Mouse (Mus musculus): Measurements from ENCODE around the gene Lmntd1. TPM values are rescaled to one million over a fixed set of nuclear protein-coding genes. Genes with fewer than 3 reads are reported as not detected.
A peak's percentile ranks its signal among the peaks of the same experiment; 100 is the strongest.

Gene Lmntd1
- polyA plus RNA-seq, 1 experiment = 0.38 TPM

GRCm38 (mm10) chr6:145431747-145432146 is 182.4 kb downstream of the Lmntd1 start:
- 75% methylated on average over 14 of the region's 14 CpGs for WGBS
- DNase-seq = no peak
- TF ChIP-seq CTCF (IDR thresholded peaks at IDR 0.05; ENCODE audit: borderline replicate concordance, control insufficient read depth, extremely low read depth, insufficient read depth, low read length, poor library complexity) (no peak), POLR2A (IDR thresholded peaks at IDR 0.05; ENCODE audit: control insufficient read depth, extremely low read depth, insufficient read depth, low read length, poor library complexity) (no peak)
- Histone ChIP-seq H3K4me1 (replicated peaks; ENCODE audit: control insufficient read depth, insufficient read depth, low read length) (no peaks in the 10 kb centered on the region), H3K36me3 (ENCODE audit: control insufficient read depth, insufficient read depth, low read length) (no peaks in the 10 kb centered on the region), H3K27ac (ENCODE audit: control insufficient read depth, insufficient read depth, low read length) (no peak overlapping the region), H3K4me3 (ENCODE audit: control insufficient read depth, insufficient read depth, low read length) (no peak overlapping the region), H3K27me3 (ENCODE audit: control insufficient read depth, insufficient read depth, low read length) (no peaks in the 10 kb centered on the region)

GRCm38 (mm10) chr6:145427411-145427810 is 186.7 kb downstream of the Lmntd1 start:
- H3K27ac ChIP-seq (ENCODE audit: control insufficient read depth, insufficient read depth, low read length) = no peak overlapping the region
- H3K4me1 ChIP-seq (replicated peaks; ENCODE audit: control insufficient read depth, insufficient read depth, low read length) = no peaks in the 10 kb centered on the region
- TF ChIP-seq CTCF (IDR thresholded peaks at IDR 0.05; ENCODE audit: borderline replicate concordance, control insufficient read depth, extremely low read depth, insufficient read depth, low read length, poor library complexity) = no peak
- no peak for TF ChIP-seq POLR2A (IDR thresholded peaks at IDR 0.05; ENCODE audit: control insufficient read depth, extremely low read depth, insufficient read depth, low read length, poor library complexity)
- H3K4me3 ChIP-seq (ENCODE audit: control insufficient read depth, insufficient read depth, low read length) = no peak overlapping the region
- no peaks in the 10 kb centered on the region for H3K27me3 ChIP-seq (ENCODE audit: control insufficient read depth, insufficient read depth, low read length)
- no peak for DNase-seq
- WGBS = 95% methylated on average over 15 of the region's 15 CpGs
- no peaks in the 10 kb centered on the region for H3K36me3 ChIP-seq (ENCODE audit: control insufficient read depth, insufficient read depth, low read length)

- TF ChIP-seq CTCF (IDR thresholded peaks at IDR 0.05; ENCODE audit: borderline replicate concordance, control insufficient read depth, extremely low read depth, insufficient read depth, low read length, poor library complexity) (no peak), POLR2A (IDR thresholded peaks at IDR 0.05; ENCODE audit: control insufficient read depth, extremely low read depth, insufficient read depth, low read length, poor library complexity) (no peak)
- no peak for DNase-seq
- no peaks in the 10 kb centered on the region for H3K27me3 ChIP-seq (ENCODE audit: control insufficient read depth, insufficient read depth, low read length)
- H3K27ac ChIP-seq (ENCODE audit: control insufficient read depth, insufficient read depth, low read length) = no peak overlapping the region
- WGBS = 94% methylated on average over 10 of the region's 10 CpGs
- H3K36me3 ChIP-seq (ENCODE audit: control insufficient read depth, insufficient read depth, low read length) = no peaks in the 10 kb centered on the region
- H3K4me3 ChIP-seq (ENCODE audit: control insufficient read depth, insufficient read depth, low read length) = no peak overlapping the region
- H3K4me1 ChIP-seq (replicated peaks; ENCODE audit: control insufficient read depth, insufficient read depth, low read length) = no peaks in the 10 kb centered on the region
Observed at GRCm38 (mm10) chr6:145426501-145426900, 187.6 kb downstream of the Lmntd1 start.

GRCm38 (mm10) chr6:145424156-145424555 is 190.0 kb downstream of the Lmntd1 start:
- H3K27ac ChIP-seq (ENCODE audit: control insufficient read depth, insufficient read depth, low read length) = no peak overlapping the region
- 43% methylated on average over 1 of the region's 1 CpGs for WGBS
- H3K4me3 ChIP-seq (ENCODE audit: control insufficient read depth, insufficient read depth, low read length) = no peak overlapping the region
- TF ChIP-seq CTCF (IDR thresholded peaks at IDR 0.05; ENCODE audit: borderline replicate concordance, control insufficient read depth, extremely low read depth, insufficient read depth, low read length, poor library complexity) (no peak), POLR2A (IDR thresholded peaks at IDR 0.05; ENCODE audit: control insufficient read depth, extremely low read depth, insufficient read depth, low read length, poor library complexity) (no peak)
- H3K27me3 ChIP-seq (ENCODE audit: control insufficient read depth, insufficient read depth, low read length) = no peaks in the 10 kb centered on the region
- H3K4me1 ChIP-seq (replicated peaks; ENCODE audit: control insufficient read depth, insufficient read depth, low read length) = no peaks in the 10 kb centered on the region
- DNase-seq = no peak
- no peaks in the 10 kb centered on the region for H3K36me3 ChIP-seq (ENCODE audit: control insufficient read depth, insufficient read depth, low read length)

GRCm38 (mm10) chr6:145423484-145423883 is 190.6 kb downstream of the Lmntd1 start:
- Histone ChIP-seq H3K36me3 (ENCODE audit: control insufficient read depth, insufficient read depth, low read length) (no peaks in the 10 kb centered on the region), H3K27me3 (ENCODE audit: control insufficient read depth, insufficient read depth, low read length) (no peaks in the 10 kb centered on the region), H3K4me1 (replicated peaks; ENCODE audit: control insufficient read depth, insufficient read depth, low read length) (no peaks in the 10 kb centered on the region), H3K27ac (ENCODE audit: control insufficient read depth, insufficient read depth, low read length) (no peak overlapping the region), H3K4me3 (ENCODE audit: control insufficient read depth, insufficient read depth, low read length) (no peak overlapping the region)
- TF ChIP-seq POLR2A (IDR thresholded peaks at IDR 0.05; ENCODE audit: control insufficient read depth, extremely low read depth, insufficient read depth, low read length, poor library complexity) = no peak
- no peak for TF ChIP-seq CTCF (IDR thresholded peaks at IDR 0.05; ENCODE audit: borderline replicate concordance, control insufficient read depth, extremely low read depth, insufficient read depth, low read length, poor library complexity)
- DNase-seq = no peak
- 92% methylated on average over 12 of the region's 12 CpGs for WGBS

GRCm38 (mm10) chr6:145421666-145422065 is 192.5 kb downstream of the Lmntd1 start:
- no peak overlapping the region for H3K4me3 ChIP-seq (ENCODE audit: control insufficient read depth, insufficient read depth, low read length)
- WGBS = 94% methylated on average over 9 of the region's 9 CpGs
- no peak for DNase-seq

GRCm38 (mm10) chr6:145420407-145420806 is 193.7 kb downstream of the Lmntd1 start:
- H3K4me3 ChIP-seq (ENCODE audit: control insufficient read depth, insufficient read depth, low read length) = no peak overlapping the region
- no peaks in the 10 kb centered on the region for H3K36me3 ChIP-seq (ENCODE audit: control insufficient read depth, insufficient read depth, low read length)
- peaks cover 5% of the 10 kb centered on the region for H3K4me1 ChIP-seq (replicated peaks; ENCODE audit: control insufficient read depth, insufficient read depth, low read length)
- H3K27me3 ChIP-seq (ENCODE audit: control insufficient read depth, insufficient read depth, low read length) = no peaks in the 10 kb centered on the region
- TF ChIP-seq CTCF (IDR thresholded peaks at IDR 0.05; ENCODE audit: borderline replicate concordance, control insufficient read depth, extremely low read depth, insufficient read depth, low read length, poor library complexity) (peak; percentile 57; the same call in 1 of the 2 replicates), POLR2A (IDR thresholded peaks at IDR 0.05; ENCODE audit: control insufficient read depth, extremely low read depth, insufficient read depth, low read length, poor library complexity) (no peak)
- DNase-seq = no peak
- H3K27ac ChIP-seq (ENCODE audit: control insufficient read depth, insufficient read depth, low read length) = no peak overlapping the region
- WGBS = 76% methylated on average over 4 of the region's 4 CpGs

More at GRCm38 (mm10) chr6:145421666-145422065, 192.5 kb downstream of the Lmntd1 start:
- Histone ChIP-seq H3K27me3 (ENCODE audit: control insufficient read depth, insufficient read depth, low read length) (no peaks in the 10 kb centered on the region), H3K4me1 (replicated peaks; ENCODE audit: control insufficient read depth, insufficient read depth, low read length) (peaks cover 5% of the 10 kb centered on the region), H3K27ac (ENCODE audit: control insufficient read depth, insufficient read depth, low read length) (no peak overlapping the region), H3K36me3 (ENCODE audit: control insufficient read depth, insufficient read depth, low read length) (no peaks in the 10 kb centered on the region)
- no peak for TF ChIP-seq POLR2A (IDR thresholded peaks at IDR 0.05; ENCODE audit: control insufficient read depth, extremely low read depth, insufficient read depth, low read length, poor library complexity)
- no peak for TF ChIP-seq CTCF (IDR thresholded peaks at IDR 0.05; ENCODE audit: borderline replicate concordance, control insufficient read depth, extremely low read depth, insufficient read depth, low read length, poor library complexity)
